Mouse (Mus musculus): ENCODE results near the gene Golt1a.

Golt1a gene

GRCm38 (mm10) chr1:133350210-133350609 is 40.6 kb downstream of the Golt1a start, which contains the start of gene Ren1:
Ren1 (plus strand) TSS chr1:133350510.
- no peak for DNase-seq

- no peak for DNase-seq
Observed at GRCm38 (mm10) chr1:133351762-133352161, 42.2 kb downstream of the Golt1a start.

GRCm38 (mm10) chr1:133353371-133353809 is 43.8 kb downstream of the Golt1a start:
- peak; percentile 73 for DNase-seq

- DNase-seq, result no peak
Observed at GRCm38 (mm10) chr1:133355469-133355868, 45.9 kb downstream of the Golt1a start.

GRCm38 (mm10) chr1:133355912-133356311 is 46.3 kb downstream of the Golt1a start:
- no peak for DNase-seq

GRCm38 (mm10) chr1:133356330-133356729 is 46.7 kb downstream of the Golt1a start:
- DNase-seq, result no peak

GRCm38 (mm10) chr1:133361006-133361405 is 51.4 kb downstream of the Golt1a start:
- no peak for DNase-seq

GRCm38 (mm10) chr1:133362103-133362502 is 52.5 kb downstream of the Golt1a start:
- no peak for DNase-seq

GRCm38 (mm10) chr1:133363276-133364021 is 53.8 kb downstream of the Golt1a start, which contains the start of gene Etnk2:
Etnk2 (plus strand) TSS chr1:133363572.
- peak; percentile 48 for DNase-seq

- no peak for DNase-seq
Observed at GRCm38 (mm10) chr1:133364022-133364630, 54.5 kb downstream of the Golt1a start.

GRCm38 (mm10) chr1:133364890-133365289 is 55.3 kb downstream of the Golt1a start:
- DNase-seq, result no peak

GRCm38 (mm10) chr1:133366951-133367605 is 57.5 kb downstream of the Golt1a start:
- no peak for DNase-seq

GRCm38 (mm10) chr1:133367606-133368488 is 58.2 kb downstream of the Golt1a start:
- no peak for DNase-seq

GRCm38 (mm10) chr1:133368644-133369043 is 59.0 kb downstream of the Golt1a start:
- no peak for DNase-seq

- DNase-seq, result no peak
Observed at GRCm38 (mm10) chr1:133370352-133370751, 60.8 kb downstream of the Golt1a start.

- DNase-seq, result no peak
Observed at GRCm38 (mm10) chr1:133371431-133371830, 61.8 kb downstream of the Golt1a start.

- no peak for DNase-seq
Observed at GRCm38 (mm10) chr1:133372113-133372512, 62.5 kb downstream of the Golt1a start.

Data from cerebellum, adult 9-11 months (tissue).